Mouse (Mus musculus) adrenal gland, adult 18-20 months (tissue): ENCODE results near the gene P2ry13. TPM values are rescaled to one million over a fixed set of nuclear protein-coding genes. Genes with fewer than 3 reads are reported as not detected.

Experiments
- DNase-seq, 2 experiments: peaks; one replicate each; pipeline ENCODE4 v3.0.0; 2021 to 2022; ENCODE audit warnings: low spot score in 2 of 2
- total RNA-seq, 2 experiments: library from RNA; stranded (reverse); gene quantifications; 1 replicate in 1 of 2; 2 replicates in 1 of 2; pipeline ENCODE4 v1.2.3; 2021

The P2ry13 gene
- total RNA-seq, 2 experiments from 2014 or later: 0.80 to 1.2 TPM

GRCm38 (mm10) chr3:59203802-59204520 lies 6.7 kb downstream of the P2ry13 start:
- DNase-seq: no peak

GRCm38 (mm10) chr3:59197329-59197948 lies 13.2 kb downstream of the P2ry13 start:
- no peak for DNase-seq

- no peak for DNase-seq
Measured at GRCm38 (mm10) chr3:59194938-59195337, 15.7 kb downstream of the P2ry13 start, which contains the start of gene Gpr87. Gene Gpr87 (minus strand): TSS chr3:59195104.

- DNase-seq: no peak
Measured at GRCm38 (mm10) chr3:59194099-59194498, 16.6 kb downstream of the P2ry13 start.

GRCm38 (mm10) chr3:59191674-59192073 lies 19.0 kb downstream of the P2ry13 start:
- DNase-seq: no peak

- no peak for DNase-seq
Measured at GRCm38 (mm10) chr3:59187336-59187735, 23.3 kb downstream of the P2ry13 start.

- DNase-seq: no peak
Measured at GRCm38 (mm10) chr3:59185662-59186061, 25.0 kb downstream of the P2ry13 start.

GRCm38 (mm10) chr3:59182129-59182528 lies 28.6 kb downstream of the P2ry13 start:
- no peak for DNase-seq

GRCm38 (mm10) chr3:59181134-59181533 lies 29.5 kb downstream of the P2ry13 start:
- DNase-seq: no peak

- DNase-seq: no peak
Measured at GRCm38 (mm10) chr3:59176871-59177270, 33.8 kb downstream of the P2ry13 start.

GRCm38 (mm10) chr3:59175234-59175633 lies 35.4 kb downstream of the P2ry13 start:
- peak in 1 of 2 experiments; percentile 29 for DNase-seq

GRCm38 (mm10) chr3:59174426-59175154 lies 36.1 kb downstream of the P2ry13 start:
- no peak for DNase-seq

GRCm38 (mm10) chr3:59169921-59170627 lies 40.6 kb downstream of the P2ry13 start:
- no peak for DNase-seq

GRCm38 (mm10) chr3:59169215-59169614 lies 41.5 kb downstream of the P2ry13 start:
- no peak for DNase-seq

- no peak for DNase-seq
Measured at GRCm38 (mm10) chr3:59168476-59168875, 42.2 kb downstream of the P2ry13 start.

GRCm38 (mm10) chr3:59167417-59168054 lies 43.1 kb downstream of the P2ry13 start:
- no peak for DNase-seq

GRCm38 (mm10) chr3:59160465-59160864 lies 50.2 kb downstream of the P2ry13 start:
- no peak for DNase-seq
